Mouse (Mus musculus) midbrain, embryonic 16.5 days (tissue): ENCODE measurements around the gene 4930568D16Rik. TPM values are rescaled to one million over a fixed set of nuclear protein-coding genes. Genes with fewer than 3 reads are reported as not detected.
A peak's percentile ranks its signal among the peaks of the same experiment; 100 is the strongest.

ENCODE experiments used
- ATAC-seq: fragments of 200-750 bp; cut with Nextera tagmentation; 2 replicates; pipeline ENCODE4 v1.8.0; 2017; ENCODE audit warnings: moderate TSS enrichment
- H3K27ac ChIP-seq: fragments of 300-500 bp; sonication (generic); 2 replicates; pipeline ENCODE4 v1.5.1; 2014; ENCODE audit warnings: mild to moderate bottlenecking, low read length, mixed read lengths
- H3K27me3 ChIP-seq: fragments of 300-500 bp; sonication (generic); 2 replicates; pipeline ENCODE4 v1.6.1; 2014; ENCODE audit warnings: low read depth, low read length, mixed read lengths; ENCODE audit not compliant: control insufficient read depth, insufficient read depth
- H3K36me3 ChIP-seq: fragments of 300-500 bp; sonication (generic); 2 replicates; pipeline ENCODE4 v1.6.1; 2014; ENCODE audit warnings: mild to moderate bottlenecking, low read length, moderate library complexity, mixed read lengths; ENCODE audit not compliant: control insufficient read depth, insufficient read depth
- H3K4me1 ChIP-seq: fragments of 300-500 bp; sonication (generic); 2 replicates; pipeline ENCODE4 v1.6.1; 2014; ENCODE audit warnings: mild to moderate bottlenecking, low read length, mixed read lengths; ENCODE audit not compliant: control insufficient read depth, insufficient read depth
- H3K4me2 ChIP-seq: fragments of 300-500 bp; sonication (generic); 2 replicates; pipeline ENCODE4 v1.6.1; 2014; ENCODE audit warnings: mild to moderate bottlenecking, low read length, mixed read lengths
- H3K4me3 ChIP-seq: fragments of 300-500 bp; sonication (generic); 2 replicates; pipeline ENCODE4 v1.5.1; 2014; ENCODE audit warnings: low read depth, mild to moderate bottlenecking, low read length, moderate library complexity, mixed read lengths
- H3K9ac ChIP-seq: fragments of 300-500 bp; sonication (generic); 2 replicates; pipeline ENCODE4 v1.6.1; 2014; ENCODE audit warnings: low read depth, low read length, mixed read lengths
- H3K9me3 ChIP-seq: fragments of 300-500 bp; sonication (generic); replicated peaks from 2 replicates; pipeline ENCODE4 v1.6.1; 2014; ENCODE audit warnings: mild to moderate bottlenecking, low read length, mixed read lengths; ENCODE audit not compliant: control insufficient read depth, poor library complexity, severe bottlenecking
- WGBS: fragments of 180-500 bp; shearing (Covaris S2); extraction: QIAGEN DNeasy Blood & Tissue Kit; methylation state at CpG from one replicate; pipeline ENCODE4 v1.1.7; 2014; 5-methylcytosine and 5-hydroxymethylcytosine counted together
- polyA plus RNA-seq: library from polyadenylated mRNA; unstranded; fragments of >200 nt; fragmentation: Nextera tagmentation; extraction: Ambion mirVana; gene quantifications from 2 replicates; pipeline ENCODE4 v1.2.1, GENCODE M21; 2015

Gene 4930568D16Rik
- polyA plus RNA-seq, 1 experiment from 2014 or later = not detected

- H3K4me1 ChIP-seq = peaks cover 12% of the 10 kb centered on the region
Observed at GRCm38 (mm10) chr2:35336388-35337280, 30.9 kb downstream of the 4930568D16Rik start, which contains the start of gene Stom. TSS of gene Stom (minus strand) at chr2:35336976.

GRCm38 (mm10) chr2:35335620-35336019, 31.9 kb downstream of the 4930568D16Rik start:
- Histone ChIP-seq H3K4me1 (peaks cover 12% of the 10 kb centered on the region), H3K4me3 (peak overlapping the region; percentile 59), H3K9ac (0 out of 2 replicates have a peak overlapping the region, but pooled peaks have one; percentile 65), H3K9me3 (no peaks in the 10 kb centered on the region), H3K27me3 (no peaks in the 10 kb centered on the region), H3K27ac (no peak overlapping the region), H3K4me2 (peak overlapping the region; percentile 90), H3K36me3 (no peaks in the 10 kb centered on the region)
- WGBS = 4% methylated on average over 7 of the region's 7 CpGs
- no peak for ATAC-seq

More at GRCm38 (mm10) chr2:35336388-35337280, 30.9 kb downstream of the 4930568D16Rik start, which contains the start of gene Stom:
- peak; percentile 97 for ATAC-seq
- H3K4me3 ChIP-seq = peak within 1 kb of the TSS; percentile 59
- H3K27ac ChIP-seq = peak within 1 kb of the TSS; percentile 70
- H3K9ac ChIP-seq = peak within 1 kb of the TSS; percentile 65
- H3K9me3 ChIP-seq = no peaks in the 10 kb centered on the region
- no peaks in the 10 kb centered on the region for H3K36me3 ChIP-seq
- WGBS = under 1% methylated on average over 44 of the region's 45 CpGs
- H3K27me3 ChIP-seq = no peaks in the 10 kb centered on the region
- peak within 1 kb of the TSS; percentile 90 for H3K4me2 ChIP-seq

GRCm38 (mm10) chr2:35333670-35334069, 33.9 kb downstream of the 4930568D16Rik start:
- no peak overlapping the region for H3K9ac ChIP-seq
- no peak for ATAC-seq
- H3K27ac ChIP-seq = no peak overlapping the region
- peaks cover 12% of the 10 kb centered on the region for H3K4me1 ChIP-seq
- H3K9me3 ChIP-seq = no peaks in the 10 kb centered on the region
- no peaks in the 10 kb centered on the region for H3K36me3 ChIP-seq
- H3K27me3 ChIP-seq = no peaks in the 10 kb centered on the region
- no peak overlapping the region for H3K4me3 ChIP-seq
- H3K4me2 ChIP-seq = no peak overlapping the region

- no peak overlapping the region for H3K4me3 ChIP-seq
- no peaks in the 10 kb centered on the region for H3K36me3 ChIP-seq
- no peak for ATAC-seq
- WGBS = 74% methylated on average over 2 of the region's 2 CpGs
- H3K9me3 ChIP-seq = no peaks in the 10 kb centered on the region
- no peak overlapping the region for H3K9ac ChIP-seq
- no peak overlapping the region for H3K4me2 ChIP-seq
- no peak overlapping the region for H3K27ac ChIP-seq
- no peaks in the 10 kb centered on the region for H3K27me3 ChIP-seq
- H3K4me1 ChIP-seq = peaks cover 8% of the 10 kb centered on the region
Observed at GRCm38 (mm10) chr2:35331205-35331604, 36.3 kb downstream of the 4930568D16Rik start.

GRCm38 (mm10) chr2:35329061-35329460, 38.5 kb downstream of the 4930568D16Rik start:
- Histone ChIP-seq H3K27me3 (no peaks in the 10 kb centered on the region), H3K4me2 (no peak overlapping the region), H3K9ac (no peak overlapping the region), H3K36me3 (no peaks in the 10 kb centered on the region), H3K9me3 (no peaks in the 10 kb centered on the region), H3K4me1 (no peaks in the 10 kb centered on the region), H3K27ac (no peak overlapping the region), H3K4me3 (no peak overlapping the region)
- 88% methylated on average over 2 of the region's 2 CpGs for WGBS
- ATAC-seq = no peak

GRCm38 (mm10) chr2:35328064-35328792, 39.3 kb downstream of the 4930568D16Rik start:
- no peak for ATAC-seq
- Histone ChIP-seq H3K4me3 (no peak overlapping the region), H3K36me3 (no peaks in the 10 kb centered on the region), H3K27me3 (no peaks in the 10 kb centered on the region), H3K4me2 (no peak overlapping the region), H3K27ac (no peak overlapping the region), H3K4me1 (no peaks in the 10 kb centered on the region), H3K9ac (no peak overlapping the region), H3K9me3 (no peaks in the 10 kb centered on the region)
- WGBS = 24% methylated on average over 11 of the region's 11 CpGs

- no peaks in the 10 kb centered on the region for H3K9me3 ChIP-seq
- no peak overlapping the region for H3K9ac ChIP-seq
- H3K4me3 ChIP-seq = no peak overlapping the region
- 63% methylated on average over 10 of the region's 10 CpGs for WGBS
- no peak for ATAC-seq
- no peaks in the 10 kb centered on the region for H3K27me3 ChIP-seq
- no peaks in the 10 kb centered on the region for H3K36me3 ChIP-seq
- peaks cover under 1% of the 10 kb centered on the region; the same call in 1 of the 2 replicates for H3K4me1 ChIP-seq
- H3K4me2 ChIP-seq = no peak overlapping the region
- H3K27ac ChIP-seq = no peak overlapping the region
Observed at GRCm38 (mm10) chr2:35327583-35327982, 39.9 kb downstream of the 4930568D16Rik start.

GRCm38 (mm10) chr2:35326931-35327330, 40.6 kb downstream of the 4930568D16Rik start:
- Histone ChIP-seq H3K4me2 (no peak overlapping the region), H3K9ac (no peak overlapping the region), H3K36me3 (no peaks in the 10 kb centered on the region), H3K4me3 (no peak overlapping the region), H3K4me1 (peaks cover 4% of the 10 kb centered on the region; the same call in 1 of the 2 replicates), H3K27me3 (no peaks in the 10 kb centered on the region), H3K27ac (no peak overlapping the region), H3K9me3 (no peaks in the 10 kb centered on the region)
- 49% methylated on average over 1 of the region's 1 CpGs for WGBS
- no peak for ATAC-seq
